Mouse (Mus musculus): ENCODE data around the gene F930015N05Rik. TPM values are rescaled to one million over a fixed set of nuclear protein-coding genes. Genes with fewer than 3 reads are reported as not detected.

The F930015N05Rik gene
- polyA plus RNA-seq (2012; rRNA removed), result 0.32 and 0.69 TPM in 2 replicates

- Histone ChIP-seq H3K4me3 (replicated peaks; ENCODE audit: extremely low read depth, low read depth, low read length) (peak within 1 kb of the TSS; percentile 53), H3K4me1 (ENCODE audit: control insufficient read depth, insufficient read depth, low read length) (peaks cover 2% of the 10 kb centered on the region; the same call in 1 of the 2 replicates)
- WGBS, result 2% methylated on average over 24 of the region's 24 CpGs
- DNase-seq, result no peak
- TF ChIP-seq CTCF (IDR thresholded peaks at IDR 0.05; ENCODE audit: insufficient read depth, low read length) (no peak), POLR2A (IDR thresholded peaks at IDR 0.05; ENCODE audit: borderline replicate concordance, extremely low read depth, low read depth, low read length) (no peak)
Measured at GRCm38 (mm10) chr11:64436412-64436727, at the start of gene F930015N05Rik. F930015N05Rik (minus strand) TSS chr11:64436653.

GRCm38 (mm10) chr11:64481445-64481844 lies 45.0 kb upstream of the F930015N05Rik start:
- no peaks in the 10 kb centered on the region for H3K4me1 ChIP-seq (ENCODE audit: control insufficient read depth, insufficient read depth, low read length)
- no peak overlapping the region for H3K4me3 ChIP-seq (replicated peaks; ENCODE audit: extremely low read depth, low read depth, low read length)
- WGBS, result 48% methylated on average over 3 of the region's 3 CpGs
- no peak for DNase-seq
- TF ChIP-seq CTCF (IDR thresholded peaks at IDR 0.05; ENCODE audit: insufficient read depth, low read length) (no peak), POLR2A (IDR thresholded peaks at IDR 0.05; ENCODE audit: borderline replicate concordance, extremely low read depth, low read depth, low read length) (no peak)

- DNase-seq, result no peak
- 81% methylated on average over 3 of the region's 3 CpGs for WGBS
- H3K4me3 ChIP-seq (replicated peaks; ENCODE audit: extremely low read depth, low read depth, low read length), result no peak overlapping the region
Measured at GRCm38 (mm10) chr11:64473679-64474078, 37.2 kb upstream of the F930015N05Rik start.

GRCm38 (mm10) chr11:64470689-64471088 lies 34.2 kb upstream of the F930015N05Rik start:
- no peaks in the 10 kb centered on the region for H3K4me1 ChIP-seq (ENCODE audit: control insufficient read depth, insufficient read depth, low read length)
- no peak for DNase-seq
- H3K4me3 ChIP-seq (replicated peaks; ENCODE audit: extremely low read depth, low read depth, low read length), result no peak overlapping the region
- TF ChIP-seq POLR2A (IDR thresholded peaks at IDR 0.05; ENCODE audit: borderline replicate concordance, extremely low read depth, low read depth, low read length), result no peak
- no peak for TF ChIP-seq CTCF (IDR thresholded peaks at IDR 0.05; ENCODE audit: insufficient read depth, low read length)

More at GRCm38 (mm10) chr11:64473679-64474078, 37.2 kb upstream of the F930015N05Rik start:
- no peaks in the 10 kb centered on the region for H3K4me1 ChIP-seq (ENCODE audit: control insufficient read depth, insufficient read depth, low read length)
- TF ChIP-seq POLR2A (IDR thresholded peaks at IDR 0.05; ENCODE audit: borderline replicate concordance, extremely low read depth, low read depth, low read length), result no peak
- no peak for TF ChIP-seq CTCF (IDR thresholded peaks at IDR 0.05; ENCODE audit: insufficient read depth, low read length)

GRCm38 (mm10) chr11:64468737-64469136 lies 32.3 kb upstream of the F930015N05Rik start:
- no peak for DNase-seq
- 33% methylated on average over 4 of the region's 4 CpGs for WGBS
- Histone ChIP-seq H3K4me1 (ENCODE audit: control insufficient read depth, insufficient read depth, low read length) (no peaks in the 10 kb centered on the region), H3K4me3 (replicated peaks; ENCODE audit: extremely low read depth, low read depth, low read length) (no peak overlapping the region)
- TF ChIP-seq POLR2A (IDR thresholded peaks at IDR 0.05; ENCODE audit: borderline replicate concordance, extremely low read depth, low read depth, low read length) (no peak), CTCF (IDR thresholded peaks at IDR 0.05; ENCODE audit: insufficient read depth, low read length) (no peak)

- TF ChIP-seq CTCF (IDR thresholded peaks at IDR 0.05; ENCODE audit: insufficient read depth, low read length) (no peak), POLR2A (IDR thresholded peaks at IDR 0.05; ENCODE audit: borderline replicate concordance, extremely low read depth, low read depth, low read length) (no peak)
- H3K4me1 ChIP-seq (ENCODE audit: control insufficient read depth, insufficient read depth, low read length), result no peaks in the 10 kb centered on the region
- H3K4me3 ChIP-seq (replicated peaks; ENCODE audit: extremely low read depth, low read depth, low read length), result no peak overlapping the region
- 69% methylated on average over 3 of the region's 3 CpGs for WGBS
- no peak for DNase-seq
Measured at GRCm38 (mm10) chr11:64461746-64462145, 25.3 kb upstream of the F930015N05Rik start.

GRCm38 (mm10) chr11:64448586-64449315 lies 12.3 kb upstream of the F930015N05Rik start:
- no peak for TF ChIP-seq CTCF (IDR thresholded peaks at IDR 0.05; ENCODE audit: insufficient read depth, low read length)
- no peak for TF ChIP-seq POLR2A (IDR thresholded peaks at IDR 0.05; ENCODE audit: borderline replicate concordance, extremely low read depth, low read depth, low read length)

GRCm38 (mm10) chr11:64445227-64445626 lies 8.8 kb upstream of the F930015N05Rik start:
- TF ChIP-seq CTCF (IDR thresholded peaks at IDR 0.05; ENCODE audit: insufficient read depth, low read length), result no peak
- no peak for TF ChIP-seq POLR2A (IDR thresholded peaks at IDR 0.05; ENCODE audit: borderline replicate concordance, extremely low read depth, low read depth, low read length)
- H3K4me3 ChIP-seq (replicated peaks; ENCODE audit: extremely low read depth, low read depth, low read length), result no peak overlapping the region
- H3K4me1 ChIP-seq (ENCODE audit: control insufficient read depth, insufficient read depth, low read length), result peaks cover 3% of the 10 kb centered on the region
- DNase-seq, result no peak
- 70% methylated on average over 1 of the region's 1 CpGs for WGBS

More at GRCm38 (mm10) chr11:64448586-64449315, 12.3 kb upstream of the F930015N05Rik start:
- no peaks in the 10 kb centered on the region for H3K4me1 ChIP-seq (ENCODE audit: control insufficient read depth, insufficient read depth, low read length)
- 59% methylated on average over 9 of the region's 9 CpGs for WGBS
- DNase-seq, result no peak
- H3K4me3 ChIP-seq (replicated peaks; ENCODE audit: extremely low read depth, low read depth, low read length), result no peak overlapping the region

GRCm38 (mm10) chr11:64442701-64443100 lies 6.2 kb upstream of the F930015N05Rik start:
- no peak for DNase-seq
- 69% methylated on average over 3 of the region's 3 CpGs for WGBS
- no peak overlapping the region for H3K4me3 ChIP-seq (replicated peaks; ENCODE audit: extremely low read depth, low read depth, low read length)
- H3K4me1 ChIP-seq (ENCODE audit: control insufficient read depth, insufficient read depth, low read length), result peaks cover 3% of the 10 kb centered on the region
- TF ChIP-seq CTCF (IDR thresholded peaks at IDR 0.05; ENCODE audit: insufficient read depth, low read length) (no peak), POLR2A (IDR thresholded peaks at IDR 0.05; ENCODE audit: borderline replicate concordance, extremely low read depth, low read depth, low read length) (no peak)

- Histone ChIP-seq H3K4me3 (replicated peaks; ENCODE audit: extremely low read depth, low read depth, low read length) (peak overlapping the region; percentile 9), H3K4me1 (ENCODE audit: control insufficient read depth, insufficient read depth, low read length) (peaks cover 3% of the 10 kb centered on the region)
- peak; percentile 30; the same call in 1 of the 2 replicates for TF ChIP-seq CTCF (IDR thresholded peaks at IDR 0.05; ENCODE audit: insufficient read depth, low read length)
- TF ChIP-seq POLR2A (IDR thresholded peaks at IDR 0.05; ENCODE audit: borderline replicate concordance, extremely low read depth, low read depth, low read length), result no peak
- 12% methylated on average over 8 of the region's 8 CpGs for WGBS
- peak; percentile 9 for DNase-seq
Measured at GRCm38 (mm10) chr11:64442119-64442518, 5.7 kb upstream of the F930015N05Rik start.

Measured in lung, adult 2 months (tissue).